Mouse (Mus musculus) CH12.LX (cell line): ENCODE measurements around the gene Spty2d1. TPM values are rescaled to one million over a fixed set of nuclear protein-coding genes. Genes with fewer than 3 reads are reported as not detected.

ENCODE experiments used
- DNase-seq: peaks from one replicate; pipeline ENCODE4 v3.0.0-alpha.2; 2013; ENCODE audit errors: extremely low read depth
- H3K27ac ChIP-seq: 2 replicates; pipeline ENCODE4 v1.5.1; 2012; ENCODE audit warnings: low read depth, mild to moderate bottlenecking, control low read depth, moderate library complexity; ENCODE audit not compliant: insufficient read depth
- H3K27me3 ChIP-seq: replicated peaks from 2 replicates; pipeline ENCODE3; 2012; ENCODE audit warnings: inconsistent platforms
- H3K36me3 ChIP-seq, 2 experiments: replicated peaks in 1 of 2; 2 replicates each; pipeline versions ENCODE3 to v1.6.1; 2012; ENCODE audit warnings: inconsistent platforms in 1 of 2, low read length in 1 of 2, mild to moderate bottlenecking in 1 of 2, mixed read lengths in 1 of 2, moderate library complexity in 1 of 2; ENCODE audit not compliant: control insufficient read depth in 1 of 2, insufficient read depth in 1 of 2
- H3K4me1 ChIP-seq, 2 experiments: 2 replicates each; pipeline ENCODE4 v1.6.1; 2012; ENCODE audit warnings: inconsistent platforms in 1 of 2, moderate library complexity in 1 of 2; ENCODE audit not compliant: insufficient read depth in 2 of 2, control insufficient read depth in 1 of 2
- H3K4me2 ChIP-seq: 2 replicates; pipeline ENCODE4 v1.6.1; 2012; ENCODE audit warnings: low read depth, mild to moderate bottlenecking, control low read depth; ENCODE audit not compliant: poor library complexity, insufficient read depth, severe bottlenecking
- H3K4me3 ChIP-seq, 3 experiments: fragments of 150-350 bp in 1 of 3; sonication (generic) in 1 of 3; replicated peaks in 1 of 3; 2 replicates each; pipeline versions ENCODE3 to v1.5.1; 2011 to 2012; ENCODE audit warnings: low read depth in 2 of 3, low read length in 2 of 3, mild to moderate bottlenecking in 2 of 3, moderate library complexity in 2 of 3, control low read depth in 1 of 3, improper control_type of control experiment in 1 of 3, inconsistent platforms in 1 of 3, mixed read lengths in 1 of 3; ENCODE audit not compliant: poor library complexity in 1 of 3
- H3K79me2 ChIP-seq: replicated peaks from 2 replicates; pipeline ENCODE4 v1.6.1; 2012; ENCODE audit warnings: mild to moderate bottlenecking, moderate library complexity; ENCODE audit not compliant: control insufficient read depth, poor library complexity, insufficient read depth, severe bottlenecking; ENCODE audit errors: extremely low read depth
- H3K9ac ChIP-seq: 2 replicates; pipeline ENCODE4 v1.6.1; 2012; ENCODE audit warnings: low read depth, mild to moderate bottlenecking, control low read depth, moderate library complexity; ENCODE audit not compliant: insufficient read depth
- H3K9me3 ChIP-seq: replicated peaks from 2 replicates; pipeline ENCODE3; 2012; ENCODE audit warnings: low read length, inconsistent platforms, mixed read lengths
- CHD1 ChIP-seq: IDR thresholded peaks from 2 replicates; pipeline ENCODE4 v1.6.1; 2012; ENCODE audit warnings: low read depth, low read length, improper control_type of control experiment, inconsistent platforms
- CHD2 ChIP-seq: IDR thresholded peaks from 2 replicates; pipeline ENCODE4 v1.6.1; 2011; ENCODE audit warnings: low read length, improper control_type of control experiment
- ELF1 ChIP-seq: IDR thresholded peaks from 2 replicates; pipeline ENCODE4 v1.6.1; 2014; ENCODE audit warnings: low read depth, mild to moderate bottlenecking, inconsistent platforms, low read length, improper control_type of control experiment
- EP300 ChIP-seq: IDR thresholded peaks from 2 replicates; pipeline ENCODE4 v1.6.1; 2011; ENCODE audit warnings: low read length, improper control_type of control experiment
- ETS1 ChIP-seq: conservative IDR thresholded peaks from 2 replicates; pipeline ENCODE4 v1.6.1; 2012; ENCODE audit warnings: low read depth, mild to moderate bottlenecking, inconsistent platforms, low read length, improper control_type of control experiment, moderate library complexity
- JUND ChIP-seq: conservative IDR thresholded peaks from 2 replicates; pipeline ENCODE4 v1.6.1; 2011; ENCODE audit warnings: low read depth, low read length, improper control_type of control experiment
- MAZ ChIP-seq: IDR thresholded peaks from 2 replicates; pipeline ENCODE4 v1.6.1; 2012; ENCODE audit warnings: low read depth, mild to moderate bottlenecking, inconsistent platforms, low read length, improper control_type of control experiment, moderate library complexity
- MEF2A ChIP-seq: IDR thresholded peaks from 2 replicates; pipeline ENCODE4 v1.6.1; 2014; ENCODE audit warnings: low read depth, mild to moderate bottlenecking, inconsistent platforms, low read length, improper control_type of control experiment, borderline replicate concordance
- MXI1 ChIP-seq: IDR thresholded peaks from 2 replicates; pipeline ENCODE4 v1.6.1; 2011; ENCODE audit warnings: mild to moderate bottlenecking, low read depth, low read length, improper control_type of control experiment
- SMC3 ChIP-seq: IDR thresholded peaks from 2 replicates; pipeline ENCODE4 v1.6.1; 2011; ENCODE audit warnings: low read depth, low read length, improper control_type of control experiment
- TCF12 ChIP-seq: IDR thresholded peaks from 2 replicates; pipeline ENCODE4 v1.6.1; 2014; ENCODE audit warnings: low read depth, mild to moderate bottlenecking, inconsistent platforms, low read length, improper control_type of control experiment
- USF2 ChIP-seq: conservative IDR thresholded peaks from 2 replicates; pipeline ENCODE4 v1.6.1; 2011; ENCODE audit warnings: low read depth, low read length, improper control_type of control experiment
- ZKSCAN1 ChIP-seq: IDR thresholded peaks from 2 replicates; pipeline ENCODE4 v1.6.1; 2012; ENCODE audit warnings: low read depth, inconsistent platforms, low read length, improper control_type of control experiment, borderline replicate concordance
- dilution Hi-C: fragments of 300-500 bp; cut with MboI; formaldehyde crosslinking; loops from 2 replicates; pipeline ENCODE4 v1.14.3; 2020; ENCODE audit warnings: low sequenced_read_pairs; ENCODE audit not compliant: extremely low pct_unique_long_range_greater_than_20kb, extremely low pct_ligation_motif_present
- in situ Hi-C: fragments of 300-500 bp; cut with MboI; formaldehyde crosslinking; loops from 3 replicates; pipeline ENCODE4 v1.14.3; 2019; ENCODE audit warnings: low sequenced_read_pairs, low pct_ligation_motif_present, low pct_unique_long_range_greater_than_20kb, mixed read lengths
- polyA plus RNA-seq: library from polyadenylated mRNA; unstranded; fragments of >175 nt; gene quantifications from 2 replicates; pipeline ENCODE4 v1.2.1, GENCODE M21; 2012; ENCODE audit warnings: low read depth; ENCODE audit not compliant: insufficient read length
- total RNA-seq, 2 experiments: library from RNA; depleted of rRNA; stranded (reverse); fragments of 300-350 nt in 1 of 2; fragments of >200 nt in 1 of 2; gene quantifications; 2 replicates each; pipeline ENCODE4 v1.2.3; 2012 to 2014

Gene Spty2d1
- total and polyA plus RNA-seq, 3 experiments: 10.5 to 32.6 (median 22.9) TPM

DNA sequence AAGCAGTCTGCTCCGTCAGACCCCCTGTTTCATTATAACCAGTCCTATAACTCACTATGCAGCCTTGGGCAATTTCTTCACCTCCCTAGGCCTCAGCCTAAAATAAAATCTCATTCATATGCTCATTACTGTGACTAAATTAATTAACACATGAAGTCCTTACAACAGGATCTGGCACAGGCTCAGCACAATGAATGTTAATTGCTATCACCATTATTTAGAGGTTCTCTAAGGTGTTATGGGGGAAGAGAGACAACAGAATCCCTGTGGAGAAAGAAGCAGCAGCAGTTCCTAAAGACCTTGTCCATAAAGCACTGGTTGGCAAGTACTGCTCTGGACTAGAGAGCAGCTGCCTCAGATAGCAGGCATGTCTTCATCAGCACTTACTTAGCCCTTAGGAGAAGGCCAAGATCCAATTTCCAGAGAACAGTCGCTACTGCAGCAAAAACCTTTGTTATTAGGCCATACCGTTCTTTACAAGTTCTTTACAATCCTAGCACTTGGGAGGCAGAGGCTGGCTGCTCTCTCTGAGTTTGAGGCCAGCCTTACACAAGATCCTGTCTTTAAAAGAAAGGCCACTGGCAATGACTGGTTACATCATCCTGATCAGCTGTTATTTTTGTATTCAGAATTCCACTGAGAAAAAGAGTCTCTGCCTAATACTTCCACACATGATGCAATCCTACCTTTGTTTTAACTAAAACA, 4.6 kb downstream of the Spty2d1 start:
- Histone ChIP-seq H3K4me1 (peaks cover 13 to 68% of the 10 kb centered on the region in 2 experiments), H3K9me3 (no peaks in the 10 kb centered on the region), H3K27ac (no peak overlapping the region), H3K9ac (no peak overlapping the region), H3K36me3 (peaks cover under 1 to 30% of the 10 kb centered on the region in 2 experiments), H3K79me2 (peaks cover 74% of the 10 kb centered on the region), H3K4me2 (no peak overlapping the region), H3K27me3 (no peaks in the 10 kb centered on the region), H3K4me3 (no peak overlapping the region)
- TF ChIP-seq JUND: no peak
- no peak for TF ChIP-seq MXI1
- dilution Hi-C loops (no loop called here), in situ Hi-C loops (no loop called here)
- no peak for DNase-seq

DNA sequence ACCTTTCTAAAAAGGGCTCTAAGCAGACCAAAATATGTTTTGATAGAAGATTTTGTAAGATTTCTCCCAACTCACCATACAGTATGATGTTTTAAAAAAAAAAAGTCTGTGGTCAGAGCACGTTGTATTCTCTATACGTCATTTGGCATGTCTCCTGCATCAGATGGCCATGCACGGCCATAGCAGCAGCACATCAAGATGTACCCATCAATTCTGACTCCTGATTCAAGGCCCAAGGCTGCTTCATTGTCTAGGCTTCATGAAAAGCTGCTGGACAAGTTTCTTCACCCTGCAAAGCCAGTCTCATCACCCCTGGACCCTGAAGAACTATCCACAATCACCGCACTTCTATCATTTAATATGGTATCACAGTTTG, 6.3 kb downstream of the Spty2d1 start:
- Histone ChIP-seq H3K9ac (no peak overlapping the region), H3K4me2 (no peak overlapping the region), H3K9me3 (no peaks in the 10 kb centered on the region), H3K79me2 (peaks cover 68% of the 10 kb centered on the region), H3K27me3 (no peaks in the 10 kb centered on the region), H3K36me3 (peaks cover 17 to 46% of the 10 kb centered on the region in 2 experiments), H3K27ac (no peak overlapping the region), H3K4me1 (peaks cover 20 to 83% of the 10 kb centered on the region in 2 experiments), H3K4me3 (no peak overlapping the region)
- TF ChIP-seq MAZ: no peak
- no peak for TF ChIP-seq ELF1
- no peak for TF ChIP-seq MEF2A
- TF ChIP-seq ZKSCAN1: no peak
- no peak for TF ChIP-seq EP300
- no peak for TF ChIP-seq CHD2
- no peak for TF ChIP-seq TCF12
- no peak for DNase-seq
- in situ Hi-C loops: no loop called here
- dilution Hi-C loops: no loop called here

DNA sequence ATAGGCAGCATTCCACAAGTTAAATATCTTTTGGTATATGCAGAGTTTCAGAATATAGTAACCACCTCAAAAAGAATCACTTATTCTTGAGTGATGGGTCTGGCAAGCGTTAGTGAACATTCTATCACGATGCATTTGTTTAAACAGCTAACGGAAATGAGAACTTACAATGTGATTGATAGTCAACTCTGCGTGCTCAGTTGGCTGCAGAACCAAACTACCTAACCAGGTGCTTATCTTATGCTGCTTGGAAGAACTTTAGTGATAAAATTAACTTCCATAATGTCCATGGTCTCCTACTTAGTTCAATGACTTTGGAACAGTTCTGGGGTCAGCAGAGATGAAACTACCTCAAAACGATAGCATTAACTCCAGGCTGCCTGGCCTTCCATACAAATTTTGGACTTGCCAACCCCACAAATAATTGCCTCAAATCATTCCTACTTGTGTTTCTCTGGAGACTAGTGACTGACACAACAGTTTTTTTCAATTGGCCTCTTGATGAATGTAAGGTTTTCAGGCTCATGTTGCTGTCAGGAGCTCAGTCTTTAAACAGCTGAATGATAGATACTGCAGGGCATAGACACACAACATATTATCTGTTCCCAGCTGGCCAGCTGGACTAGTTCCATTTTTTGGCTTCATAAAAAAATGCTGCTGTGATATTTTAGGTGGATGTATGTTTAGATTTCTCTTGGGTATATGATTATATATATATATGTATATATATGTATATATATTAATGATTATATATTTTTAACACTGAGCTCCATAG, 6.9 kb downstream of the Spty2d1 start:
- Histone ChIP-seq H3K4me3 (no peak overlapping the region), H3K4me1 (peaks cover 20 to 86% of the 10 kb centered on the region in 2 experiments), H3K9ac (no peak overlapping the region), H3K79me2 (peaks cover 66% of the 10 kb centered on the region), H3K4me2 (no peak overlapping the region), H3K27me3 (no peaks in the 10 kb centered on the region), H3K9me3 (no peaks in the 10 kb centered on the region), H3K27ac (no peak overlapping the region), H3K36me3 (peaks cover 18 to 52% of the 10 kb centered on the region in 2 experiments)
- in situ Hi-C loops (no loop called here), dilution Hi-C loops (no loop called here)
- TF ChIP-seq ETS1: no peak
- TF ChIP-seq USF2: no peak
- no peak for TF ChIP-seq MXI1
- TF ChIP-seq SMC3: no peak
- no peak for TF ChIP-seq CHD1
- no peak for DNase-seq
